Mouse (Mus musculus) macrophage (primary cell): ENCODE measurements at regions not wholly inside any gene's neighbourhood (a gene's known extent, or its start where the extent isn't known, plus 50 kb on each side); places are given as distances from the start of the nearest gene placed in this dataset.

ENCODE experiments used
- H3K27ac ChIP-seq: fragments of 350-480 bp; formaldehyde crosslinking; 2 replicates; pipeline ENCODE4 v1.9.0; 2021
- H3K36me3 ChIP-seq: fragments of 350-480 bp; formaldehyde crosslinking; 2 replicates; pipeline ENCODE4 v1.9.0; 2021; ENCODE audit errors: inconsistent target
- H3K4me3 ChIP-seq: fragments of 350-480 bp; formaldehyde crosslinking; 2 replicates; pipeline ENCODE4 v1.9.0; 2021; ENCODE audit errors: inconsistent target
- H3K79me2 ChIP-seq: fragments of 350-480 bp; formaldehyde crosslinking; 2 replicates; pipeline ENCODE4 v1.9.0; 2021; ENCODE audit errors: inconsistent target
- WGBS: methylation state at CpG from one replicate; pipeline ENCODE4 v1.1.7; 2026; ENCODE audit warnings: inconsistent platforms; ENCODE audit not compliant: missing documents; 5-methylcytosine and 5-hydroxymethylcytosine counted together

- WGBS, result 73% methylated on average over 3 of the region's 3 CpGs
- no peak overlapping the region for H3K4me3 ChIP-seq
- no peaks in the 10 kb centered on the region for H3K79me2 ChIP-seq
- no peak overlapping the region for H3K27ac ChIP-seq
- no peaks in the 10 kb centered on the region for H3K36me3 ChIP-seq
Measured at GRCm38 (mm10) chr17:73032326-73032725, 75.5 kb upstream of the Lclat1 start.

GRCm38 (mm10) chr17:73034420-73034819 lies 73.4 kb upstream of the Lclat1 start:
- H3K27ac ChIP-seq, result peak overlapping the region; percentile 91
- WGBS, result 2% methylated on average over 3 of the region's 3 CpGs
- no peak overlapping the region for H3K4me3 ChIP-seq

GRCm38 (mm10) chr17:73034981-73035481 lies 72.8 kb upstream of the Lclat1 start:
- Histone ChIP-seq H3K4me3 (no peak overlapping the region), H3K36me3 (no peaks in the 10 kb centered on the region), H3K27ac (peak overlapping the region; percentile 91), H3K79me2 (no peaks in the 10 kb centered on the region)
- WGBS, result 25% methylated on average over 8 of the region's 8 CpGs

More at GRCm38 (mm10) chr17:73034420-73034819, 73.4 kb upstream of the Lclat1 start:
- Histone ChIP-seq H3K36me3 (no peaks in the 10 kb centered on the region), H3K79me2 (no peaks in the 10 kb centered on the region)

GRCm38 (mm10) chr17:73036845-73037244 lies 70.9 kb upstream of the Lclat1 start:
- Histone ChIP-seq H3K4me3 (no peak overlapping the region), H3K79me2 (no peaks in the 10 kb centered on the region), H3K36me3 (no peaks in the 10 kb centered on the region), H3K27ac (no peak overlapping the region)
- 53% methylated on average over 3 of the region's 3 CpGs for WGBS

GRCm38 (mm10) chr17:73038586-73038985 lies 69.2 kb upstream of the Lclat1 start:
- no peaks in the 10 kb centered on the region for H3K36me3 ChIP-seq
- H3K79me2 ChIP-seq, result no peaks in the 10 kb centered on the region
- H3K27ac ChIP-seq, result no peak overlapping the region
- WGBS, result 91% methylated on average over 2 of the region's 2 CpGs
- no peak overlapping the region for H3K4me3 ChIP-seq

- Histone ChIP-seq H3K27ac (no peak overlapping the region), H3K4me3 (no peak overlapping the region), H3K36me3 (no peaks in the 10 kb centered on the region), H3K79me2 (no peaks in the 10 kb centered on the region)
- WGBS, result 90% methylated on average over 5 of the region's 5 CpGs
Measured at GRCm38 (mm10) chr17:73044918-73045580, 62.7 kb upstream of the Lclat1 start.

GRCm38 (mm10) chr17:73046985-73047384 lies 60.8 kb upstream of the Lclat1 start:
- WGBS, result 68% methylated on average over 4 of the region's 4 CpGs
- H3K79me2 ChIP-seq, result no peaks in the 10 kb centered on the region
- H3K36me3 ChIP-seq, result no peaks in the 10 kb centered on the region
- H3K4me3 ChIP-seq, result no peak overlapping the region
- H3K27ac ChIP-seq, result no peak overlapping the region

- Histone ChIP-seq H3K4me3 (no peak overlapping the region), H3K36me3 (no peaks in the 10 kb centered on the region), H3K27ac (no peak overlapping the region), H3K79me2 (no peaks in the 10 kb centered on the region)
- 96% methylated on average over 2 of the region's 2 CpGs for WGBS
Measured at GRCm38 (mm10) chr17:73048164-73048563, 59.6 kb upstream of the Lclat1 start.

GRCm38 (mm10) chr17:73052956-73053355 lies 54.8 kb upstream of the Lclat1 start:
- Histone ChIP-seq H3K4me3 (no peak overlapping the region), H3K36me3 (no peaks in the 10 kb centered on the region), H3K27ac (no peak overlapping the region), H3K79me2 (no peaks in the 10 kb centered on the region)
- WGBS, result 87% methylated on average over 1 of the region's 2 CpGs

- H3K27ac ChIP-seq, result no peak overlapping the region
- H3K4me3 ChIP-seq, result no peak overlapping the region
- H3K79me2 ChIP-seq, result no peaks in the 10 kb centered on the region
- no peaks in the 10 kb centered on the region for H3K36me3 ChIP-seq
- 48% methylated on average over 3 of the region's 3 CpGs for WGBS
Measured at GRCm38 (mm10) chr17:73053479-73054215, 54.1 kb upstream of the Lclat1 start.

- Histone ChIP-seq H3K4me3 (no peak overlapping the region), H3K79me2 (no peaks in the 10 kb centered on the region), H3K27ac (no peak overlapping the region), H3K36me3 (no peaks in the 10 kb centered on the region)
Measured at GRCm38 (mm10) chr17:73054226-73054625, 53.6 kb upstream of the Lclat1 start.

GRCm38 (mm10) chr17:73055197-73055596 lies 52.6 kb upstream of the Lclat1 start:
- H3K36me3 ChIP-seq, result no peaks in the 10 kb centered on the region
- H3K27ac ChIP-seq, result no peak overlapping the region
- H3K4me3 ChIP-seq, result no peak overlapping the region
- H3K79me2 ChIP-seq, result no peaks in the 10 kb centered on the region
- WGBS, result 73% methylated on average over 3 of the region's 3 CpGs

GRCm38 (mm10) chr17:73055611-73056010 lies 52.2 kb upstream of the Lclat1 start:
- H3K27ac ChIP-seq, result no peak overlapping the region
- H3K79me2 ChIP-seq, result no peaks in the 10 kb centered on the region
- no peak overlapping the region for H3K4me3 ChIP-seq
- 96% methylated on average over 6 of the region's 6 CpGs for WGBS
- H3K36me3 ChIP-seq, result no peaks in the 10 kb centered on the region

- Histone ChIP-seq H3K36me3 (no peaks in the 10 kb centered on the region), H3K27ac (no peak overlapping the region), H3K79me2 (no peaks in the 10 kb centered on the region), H3K4me3 (no peak overlapping the region)
- WGBS, result 96% methylated on average over 2 of the region's 2 CpGs
Measured at GRCm38 (mm10) chr17:73056616-73057015, 51.2 kb upstream of the Lclat1 start.
